Mouse (Mus musculus) macrophage (primary cell): ENCODE measurements around the gene Dnal4. TPM values are rescaled to one million over a fixed set of nuclear protein-coding genes. Genes with fewer than 3 reads are reported as not detected.
"Not testable (repeated sequence)": the region's sequence is repeated elsewhere in the genome, so short reads cannot be mapped to it uniquely, and the experiment has no call there.

ENCODE experiments used
- H3K27ac ChIP-seq: fragments of 350-480 bp; formaldehyde crosslinking; 2 replicates; pipeline ENCODE4 v1.9.0; 2021
- H3K36me3 ChIP-seq: fragments of 350-480 bp; formaldehyde crosslinking; 2 replicates; pipeline ENCODE4 v1.9.0; 2021; ENCODE audit errors: inconsistent target
- H3K4me3 ChIP-seq: fragments of 350-480 bp; formaldehyde crosslinking; 2 replicates; pipeline ENCODE4 v1.9.0; 2021; ENCODE audit errors: inconsistent target
- H3K79me2 ChIP-seq: fragments of 350-480 bp; formaldehyde crosslinking; 2 replicates; pipeline ENCODE4 v1.9.0; 2021; ENCODE audit errors: inconsistent target
- WGBS: methylation state at CpG from one replicate; pipeline ENCODE4 v1.1.7; 2026; ENCODE audit warnings: inconsistent platforms; ENCODE audit not compliant: missing documents; 5-methylcytosine and 5-hydroxymethylcytosine counted together
- polyA plus RNA-seq: library from polyadenylated mRNA; stranded (reverse); fragments of 250-400 nt; gene quantifications from 3 replicates; pipeline ENCODE4 v1.2.4, GENCODE M21; 2018; ENCODE audit warnings: inconsistent platforms
- total RNA-seq, 78 experiments: library from RNA; depleted of rRNA; stranded (reverse); fragments of 250-400 nt; gene quantifications; 1 replicate in 9 of 78; 2 replicates in 24 of 78; 3 replicates in 43 of 78; 4 replicates in 2 of 78; pipeline ENCODE4 v1.2.4; 2018; ENCODE audit warnings: inconsistent platforms in 56 of 78

The Dnal4 gene
- 10 to 100 TPM in 12 of 26 experiments, 1 to 10 TPM in 14; 1.4 to 17.5 (median 9.2) TPM for total RNA-seq (2018; cell fraction: chromatin; rRNA removed)
- 10 to 100 TPM; 14.4 to 28.7 (median 23.6) TPM for total RNA-seq (2018; cell fraction: cytosol; rRNA removed)
- 10 to 100 TPM in 14 of 26 experiments, 1 to 10 TPM in 12; 3.7 to 20.6 (median 10.9) TPM for total RNA-seq (2018; cell fraction: nucleus; rRNA removed)
- polyA plus RNA-seq = 16.8 to 18.9 TPM (median 17.3 TPM) in 3 replicates

DNA sequence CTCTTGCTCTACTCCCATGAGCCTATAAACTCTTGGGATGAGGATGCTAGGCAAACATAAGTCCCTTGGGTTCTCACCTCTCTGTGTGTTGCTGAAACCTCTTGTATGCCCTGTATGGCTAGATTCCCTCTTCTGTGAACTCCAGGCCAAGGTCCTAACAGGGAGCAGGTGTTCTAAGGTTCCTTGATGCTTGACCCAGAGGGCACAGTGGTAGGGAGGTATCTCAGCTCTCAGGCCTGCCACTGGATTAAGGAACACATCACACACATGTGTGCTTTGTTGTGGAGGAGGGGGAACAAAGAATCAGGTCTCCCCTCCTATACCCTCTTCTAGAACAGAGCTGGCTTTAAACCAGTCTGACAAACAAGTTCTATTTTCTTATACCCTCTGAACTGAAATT is at the start of gene Dnal4:
Gene Dnal4, minus strand, starts transcription at position 101 of the 400 bp plus-strand sequence.
- no peak within 1 kb of the TSS for H3K27ac ChIP-seq
- H3K36me3 ChIP-seq = no peaks in the 10 kb centered on the region
- H3K4me3 ChIP-seq = no peak within 1 kb of the TSS
- H3K79me2 ChIP-seq = peaks cover 11% of the 10 kb centered on the region; the same call in 1 of the 2 replicates

DNA sequence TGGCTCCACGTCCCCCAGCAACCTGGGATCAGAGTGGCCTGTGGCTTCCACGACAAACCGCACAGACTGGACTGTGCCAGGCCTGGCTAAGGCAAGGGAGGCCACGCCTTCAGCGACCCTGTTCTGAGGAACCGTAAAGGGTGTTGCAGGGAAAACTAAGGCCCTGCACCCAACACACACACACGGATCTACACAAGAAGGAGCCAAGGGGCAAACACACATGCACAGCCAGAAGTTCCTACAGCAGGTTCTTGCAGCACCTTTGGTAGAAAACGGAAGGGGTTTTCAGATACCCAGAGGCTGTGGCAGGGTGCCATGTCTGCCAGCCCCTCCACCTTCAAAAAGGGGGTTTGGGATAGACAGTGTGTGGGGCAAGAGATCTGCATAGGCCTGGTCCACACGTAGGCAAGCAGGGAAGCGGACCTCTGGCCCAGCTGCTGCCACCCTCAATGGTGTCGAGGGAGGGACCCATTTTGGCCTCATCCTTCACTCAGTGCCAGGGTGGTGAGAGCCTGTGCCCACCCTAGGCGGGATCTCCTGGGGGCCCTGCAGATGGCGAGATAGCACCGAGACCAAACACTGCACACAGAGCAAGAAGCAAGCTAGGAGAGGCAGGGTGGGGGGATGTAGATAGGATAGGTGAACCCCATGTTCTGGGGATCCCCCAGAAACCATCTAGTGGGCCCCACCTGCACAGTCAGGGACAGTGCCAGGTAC is 49.6 kb upstream of the Dnal4 start:
- H3K27ac ChIP-seq = no peak overlapping the region
- no peaks in the 10 kb centered on the region for H3K36me3 ChIP-seq
- H3K4me3 ChIP-seq = no peak overlapping the region
- WGBS = 88% methylated on average over 14 of the region's 14 CpGs
- H3K79me2 ChIP-seq = no peaks in the 10 kb centered on the region

DNA sequence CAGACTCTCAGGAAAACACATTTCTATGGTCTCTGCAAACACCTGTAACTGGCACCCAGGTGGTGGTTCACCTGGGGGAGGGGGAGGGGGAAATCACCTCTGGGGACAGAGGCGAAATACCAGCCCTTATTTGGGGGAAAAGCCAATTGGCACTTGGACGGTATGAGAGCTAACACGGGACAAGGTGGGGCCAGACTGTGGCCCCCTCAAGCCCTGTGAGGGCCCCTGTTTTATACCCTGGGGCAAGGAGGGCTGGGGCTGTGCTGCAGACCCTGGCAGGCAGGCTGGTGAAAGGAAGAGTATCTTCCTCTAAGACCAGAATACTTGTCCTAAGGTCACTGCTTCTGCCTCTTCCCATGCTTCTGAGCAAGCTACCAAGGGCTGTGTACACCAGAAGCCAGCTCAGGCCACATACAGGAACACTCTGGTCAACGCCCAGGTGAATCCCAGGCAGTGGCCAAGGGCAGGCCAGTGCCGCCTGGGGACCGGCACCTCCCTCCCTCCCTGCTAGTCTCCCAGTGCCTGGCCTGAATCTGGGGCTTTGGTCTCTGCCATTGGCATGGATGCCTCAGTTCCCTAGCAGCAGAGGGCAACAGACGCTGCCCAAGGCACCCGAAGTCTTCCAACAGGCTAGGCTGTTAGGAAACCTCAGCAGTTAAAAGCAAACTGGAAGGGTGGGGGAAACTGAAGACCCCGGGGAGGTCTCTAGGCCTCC is 48.7 kb upstream of the Dnal4 start:
- no peak overlapping the region for H3K27ac ChIP-seq
- no peaks in the 10 kb centered on the region for H3K36me3 ChIP-seq
- H3K4me3 ChIP-seq = no peak overlapping the region
- WGBS = 88% methylated on average over 9 of the region's 9 CpGs
- no peaks in the 10 kb centered on the region for H3K79me2 ChIP-seq

GRCm38 (mm10) chr15:79825146-79825825 is 47.6 kb upstream of the Dnal4 start:
- WGBS = 86% methylated on average over 14 of the region's 14 CpGs
- no peak overlapping the region for H3K27ac ChIP-seq
- H3K79me2 ChIP-seq = no peaks in the 10 kb centered on the region
- no peaks in the 10 kb centered on the region for H3K36me3 ChIP-seq
- no peak overlapping the region for H3K4me3 ChIP-seq

DNA sequence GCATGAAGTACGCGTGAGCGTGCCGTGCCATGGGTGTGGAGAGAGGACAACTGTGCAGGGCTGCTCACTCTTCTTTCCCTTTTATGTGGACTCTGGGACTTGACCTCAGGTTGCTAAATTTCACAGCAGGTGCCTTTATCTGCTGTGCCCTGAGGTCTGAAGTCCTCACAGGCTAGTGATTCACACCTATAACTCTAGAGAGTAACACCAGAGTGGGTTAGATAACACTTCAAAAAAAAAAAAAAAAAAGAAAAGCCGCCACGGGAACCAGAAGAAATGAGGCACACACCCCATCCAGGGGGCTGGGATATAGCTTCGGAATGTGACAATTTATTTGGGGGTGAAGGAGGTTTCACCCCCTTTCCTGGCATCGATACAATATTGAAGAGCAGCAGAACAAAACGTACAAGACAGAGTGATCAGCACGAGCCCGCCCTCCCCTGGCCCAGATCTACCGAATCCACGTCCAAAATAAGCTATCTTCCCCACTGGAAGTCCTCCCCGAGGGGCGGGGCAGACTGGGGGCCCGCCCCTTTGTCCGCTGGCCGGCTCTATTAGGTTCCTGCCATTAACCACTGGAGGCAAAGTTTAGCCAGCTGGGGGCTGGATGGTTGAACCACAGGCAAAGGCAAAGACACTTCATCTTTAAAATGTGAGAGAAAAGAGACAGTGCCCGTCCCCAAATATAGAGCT is 46.1 kb upstream of the Dnal4 start:
- H3K4me3 ChIP-seq = no peak overlapping the region
- no peaks in the 10 kb centered on the region for H3K79me2 ChIP-seq
- WGBS = 85% methylated on average over 15 of the region's 19 CpGs
- no peak overlapping the region for H3K27ac ChIP-seq
- no peaks in the 10 kb centered on the region for H3K36me3 ChIP-seq

- H3K79me2 ChIP-seq = no peaks in the 10 kb centered on the region
- no peak overlapping the region for H3K4me3 ChIP-seq
- H3K36me3 ChIP-seq = no peaks in the 10 kb centered on the region
- no peak overlapping the region for H3K27ac ChIP-seq
- 84% methylated on average over 13 of the region's 13 CpGs for WGBS
Observed at GRCm38 (mm10) chr15:79822265-79823199, 44.9 kb upstream of the Dnal4 start.

GRCm38 (mm10) chr15:79818325-79818724 is 40.7 kb upstream of the Dnal4 start:
- WGBS = 73% methylated on average over 2 of the region's 4 CpGs
- H3K4me3 ChIP-seq = no peak overlapping the region

GRCm38 (mm10) chr15:79813666-79814258 is 36.1 kb upstream of the Dnal4 start:
- no peak overlapping the region for H3K27ac ChIP-seq
- WGBS = 54% methylated on average over 8 of the region's 8 CpGs
- no peaks in the 10 kb centered on the region for H3K36me3 ChIP-seq
- H3K4me3 ChIP-seq = no peak overlapping the region
- H3K79me2 ChIP-seq = no peaks in the 10 kb centered on the region

More at GRCm38 (mm10) chr15:79818325-79818724, 40.7 kb upstream of the Dnal4 start:
- H3K79me2 ChIP-seq = no peaks in the 10 kb centered on the region
- no peak overlapping the region for H3K27ac ChIP-seq
- H3K36me3 ChIP-seq = no peaks in the 10 kb centered on the region

DNA sequence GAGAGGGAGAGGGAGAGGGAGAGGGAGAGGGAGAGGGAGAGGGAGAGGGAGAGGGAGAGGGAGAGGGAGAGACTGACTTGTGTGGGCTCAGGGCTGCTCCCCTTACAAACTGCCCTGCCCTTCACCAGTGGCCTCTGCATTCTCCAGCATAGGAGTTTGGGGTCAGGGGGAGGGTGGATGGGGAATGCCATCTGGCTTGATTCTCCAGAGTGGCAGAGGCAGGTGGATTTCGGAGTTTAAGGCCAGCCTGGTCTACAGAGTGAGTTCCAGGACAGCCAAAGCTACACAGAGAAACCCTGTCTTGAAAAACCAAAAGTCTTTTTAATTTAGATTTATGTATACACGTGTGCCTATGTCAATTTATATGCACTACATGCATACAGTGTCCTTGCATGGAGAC is 35.2 kb upstream of the Dnal4 start:
- not testable (repeated sequence) for H3K79me2 ChIP-seq, H3K36me3 ChIP-seq, H3K27ac ChIP-seq, H3K4me3 ChIP-seq
- 81% methylated on average over 2 of the region's 2 CpGs for WGBS

GRCm38 (mm10) chr15:79810997-79811396 is 33.3 kb upstream of the Dnal4 start:
- Histone ChIP-seq H3K36me3 (no peaks in the 10 kb centered on the region), H3K27ac (no peak overlapping the region), H3K4me3 (no peak overlapping the region), H3K79me2 (no peaks in the 10 kb centered on the region)
- WGBS = 67% methylated on average over 4 of the region's 4 CpGs

- Histone ChIP-seq H3K27ac (no peak overlapping the region), H3K79me2 (no peaks in the 10 kb centered on the region), H3K36me3 (no peaks in the 10 kb centered on the region), H3K4me3 (no peak overlapping the region)
- 68% methylated on average over 3 of the region's 3 CpGs for WGBS
Observed at GRCm38 (mm10) chr15:79810061-79810460, 32.4 kb upstream of the Dnal4 start.

GRCm38 (mm10) chr15:79808658-79809057 is 31.0 kb upstream of the Dnal4 start:
- Histone ChIP-seq H3K27ac (no peak overlapping the region), H3K4me3 (no peak overlapping the region), H3K36me3 (no peaks in the 10 kb centered on the region), H3K79me2 (no peaks in the 10 kb centered on the region)
- WGBS = 89% methylated on average over 5 of the region's 5 CpGs

DNA sequence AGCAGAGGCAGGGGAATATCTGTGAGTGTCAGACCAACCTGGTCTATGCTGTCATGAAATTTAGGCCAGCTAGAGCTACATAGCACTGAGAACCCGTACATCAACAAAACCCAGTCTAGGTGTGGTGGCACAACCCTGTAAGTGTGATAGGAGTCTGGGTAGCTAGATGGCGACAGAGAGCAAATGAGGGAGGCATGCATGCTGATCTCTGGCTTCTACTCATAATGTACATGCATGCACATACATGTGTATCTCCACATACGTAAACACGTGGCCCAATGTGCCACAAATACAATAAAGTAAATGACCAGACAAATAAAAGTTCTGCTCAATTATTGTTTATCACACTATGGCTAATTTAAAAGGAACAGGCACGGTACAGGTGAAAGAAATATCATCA is 30.5 kb upstream of the Dnal4 start:
- Histone ChIP-seq H3K4me3 (no peak overlapping the region), H3K27ac (no peak overlapping the region), H3K79me2 (no peaks in the 10 kb centered on the region), H3K36me3 (no peaks in the 10 kb centered on the region)
- 26% methylated on average over 5 of the region's 5 CpGs for WGBS
